Comparison of ENCODE assay signal across 7 mouse cellular contexts in the genomic region with DNA sequence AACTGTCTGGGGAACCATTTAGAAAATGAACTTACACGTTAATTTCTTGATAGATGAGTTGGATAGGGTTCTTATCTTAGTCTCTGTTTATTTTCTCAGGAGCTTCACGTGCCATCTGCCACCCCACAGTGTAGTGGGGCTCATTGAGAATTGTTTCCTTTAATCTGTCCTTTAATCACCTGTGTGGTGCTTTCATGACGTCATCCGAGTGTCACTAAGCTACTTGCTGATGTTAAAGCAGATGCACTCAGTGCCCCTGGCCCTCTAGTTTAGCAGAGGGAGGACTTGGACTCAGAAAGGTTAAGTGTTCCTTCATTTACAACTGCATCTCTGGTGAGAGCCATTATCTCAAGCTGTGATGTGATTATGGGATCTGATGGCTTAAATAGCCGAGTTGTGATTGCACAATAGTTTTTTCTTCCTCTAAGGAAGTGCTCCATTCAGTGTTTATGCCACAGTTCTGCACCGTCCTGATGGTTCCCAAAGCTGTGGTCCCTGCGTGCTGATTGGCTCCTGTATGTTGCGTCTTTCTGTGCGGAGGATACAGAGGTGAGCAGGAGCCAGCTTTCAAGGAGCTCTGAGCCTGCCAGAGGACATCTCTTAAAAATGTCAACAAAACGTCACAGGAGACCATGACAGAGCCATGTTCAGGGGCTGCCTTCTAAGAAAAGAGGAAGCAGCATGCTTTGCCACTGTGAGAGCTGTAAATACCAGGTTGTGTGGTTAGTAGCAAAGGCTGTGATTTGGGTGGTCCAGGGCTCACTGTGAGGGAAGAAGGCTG. TPM values are rescaled to one million over a fixed set of nuclear protein-coding genes. Genes with fewer than 3 reads are reported as not detected.
DNase-seq lines count a peak whose midpoint lies in the region; ATAC-seq and TF ChIP-seq lines count a peak whose summit lies in the region.

No protein-coding gene starts in this region.

- no peak for DNase-seq in thymus, adult 2 months
- no peak for DNase-seq in thymus, postnatal 25 days
- no peak for DNase-seq in embryonic facial prominence, embryonic 10.5 days (ENCODE audit: low spot score)
- no peak for DNase-seq in intestine, embryonic 14.5 days (ENCODE audit: low spot score)
- DNase-seq in midbrain, postnatal 0 days (ENCODE audit: low spot score) = peak; percentile 26
- DNase-seq in adrenal gland, adult 18-20 months (ENCODE audit: low spot score in 2 of 2) = no peak
- DNase-seq in kidney, adult 18-20 months = no peak

- 0 out of 2 replicates have a peak overlapping the region, but pooled peaks have one; percentile 19 for H3K27ac ChIP-seq in thymus, adult 2 months (ENCODE audit: control insufficient read depth, insufficient read depth, low read length)
- peak overlapping the region; percentile 70 for H3K27ac ChIP-seq in embryonic facial prominence, embryonic 10.5 days (replicated peaks)
- peak overlapping the region; percentile 11; the same call in 1 of the 2 replicates for H3K27ac ChIP-seq in intestine, embryonic 14.5 days (ENCODE audit: low read depth)
- H3K27ac ChIP-seq in midbrain, postnatal 0 days (ENCODE audit: low read depth, low read length) = no peak overlapping the region

- H3K27me3 ChIP-seq in thymus, adult 2 months (ENCODE audit: control insufficient read depth, insufficient read depth, low read length) = no peaks in the 10 kb centered on the region; the same call in 1 of the 2 replicates
- peaks cover 8% of the 10 kb centered on the region for H3K27me3 ChIP-seq in embryonic facial prominence, embryonic 10.5 days (replicated peaks; ENCODE audit: low read depth, poor library complexity, severe bottlenecking)
- no peaks in the 10 kb centered on the region for H3K27me3 ChIP-seq in intestine, embryonic 14.5 days (replicated peaks; ENCODE audit: control insufficient read depth, insufficient read depth, low read length)
- no peaks in the 10 kb centered on the region; the same call in 1 of the 2 replicates for H3K27me3 ChIP-seq in midbrain, postnatal 0 days (ENCODE audit: insufficient read depth, low read length)

- H3K36me3 ChIP-seq in thymus, adult 2 months (ENCODE audit: control insufficient read depth, insufficient read depth, low read length) = no peaks in the 10 kb centered on the region
- H3K36me3 ChIP-seq in embryonic facial prominence, embryonic 10.5 days (replicated peaks) = peaks cover 12% of the 10 kb centered on the region; the same call in 1 of the 2 replicates
- no peaks in the 10 kb centered on the region for H3K36me3 ChIP-seq in intestine, embryonic 14.5 days (ENCODE audit: control insufficient read depth, insufficient read depth, low read length)
- no peaks in the 10 kb centered on the region for H3K36me3 ChIP-seq in midbrain, postnatal 0 days (ENCODE audit: insufficient read depth, low read length)

- no peak for TF ChIP-seq POLR2A in thymus, adult 2 months (IDR thresholded peaks at IDR 0.05; ENCODE audit: control insufficient read depth, extremely low read depth, insufficient read depth, low read length, poor library complexity)

- TF ChIP-seq CTCF in thymus, adult 2 months (IDR thresholded peaks at IDR 0.05; ENCODE audit: borderline replicate concordance, control insufficient read depth, extremely low read depth, insufficient read depth, low read length, poor library complexity) = no peak
- no peak for TF ChIP-seq CTCF in midbrain, postnatal 0 days (IDR thresholded peaks at IDR 0.05)

- peaks cover 14% of the 10 kb centered on the region for H3K4me1 ChIP-seq in thymus, adult 2 months (replicated peaks; ENCODE audit: control insufficient read depth, insufficient read depth, low read length)
- peaks cover 41% of the 10 kb centered on the region for H3K4me1 ChIP-seq in embryonic facial prominence, embryonic 10.5 days
- H3K4me1 ChIP-seq in intestine, embryonic 14.5 days (replicated peaks; ENCODE audit: control insufficient read depth, insufficient read depth, low read length) = peaks cover 32% of the 10 kb centered on the region
- H3K4me1 ChIP-seq in midbrain, postnatal 0 days (ENCODE audit: insufficient read depth, low read length) = peaks cover 12% of the 10 kb centered on the region

- WGBS in thymus, adult 2 months = 43% methylated on average over 10 of the region's 10 CpGs
- 51% methylated on average over 10 of the region's 10 CpGs for WGBS in embryonic facial prominence, embryonic 10.5 days
- 30% methylated on average over 10 of the region's 10 CpGs for WGBS in intestine, embryonic 14.5 days
- WGBS in midbrain, postnatal 0 days = 28% methylated on average over 10 of the region's 10 CpGs

- ATAC-seq in intestine, embryonic 14.5 days (replicated peaks; ENCODE audit: low FRiP score, low TSS enrichment, low read depth) = no peak
- ATAC-seq in midbrain, postnatal 0 days (ENCODE audit: low FRiP score) = no peak

- peak overlapping the region; percentile 91 for H3K4me2 ChIP-seq in intestine, embryonic 14.5 days (ENCODE audit: low read length)
- peak overlapping the region; percentile 53 for H3K4me2 ChIP-seq in midbrain, postnatal 0 days (ENCODE audit: low read depth, low read length, poor library complexity, severe bottlenecking)

- no peak overlapping the region for H3K4me3 ChIP-seq in thymus, adult 2 months (ENCODE audit: control insufficient read depth, insufficient read depth, low read length)
- peak overlapping the region; percentile 94 for H3K4me3 ChIP-seq in embryonic facial prominence, embryonic 10.5 days
- H3K4me3 ChIP-seq in intestine, embryonic 14.5 days (ENCODE audit: low read depth, low read length) = 0 out of 2 replicates have a peak overlapping the region, but pooled peaks have one; percentile 8
- H3K4me3 ChIP-seq in midbrain, postnatal 0 days (ENCODE audit: low read depth, low read length) = peak overlapping the region; percentile 96; the same call in 1 of the 2 replicates

- H3K9me3 ChIP-seq in embryonic facial prominence, embryonic 10.5 days = no peaks in the 10 kb centered on the region
- H3K9me3 ChIP-seq in intestine, embryonic 14.5 days (ENCODE audit: control insufficient read depth, low read length) = no peaks in the 10 kb centered on the region
- H3K9me3 ChIP-seq in midbrain, postnatal 0 days (ENCODE audit: low read length) = no peaks in the 10 kb centered on the region

- 0 out of 2 replicates have a peak overlapping the region, but pooled peaks have one; percentile 27 for H3K9ac ChIP-seq in intestine, embryonic 14.5 days (ENCODE audit: low read length)
- H3K9ac ChIP-seq in midbrain, postnatal 0 days (replicated peaks; ENCODE audit: low read length, poor library complexity, severe bottlenecking) = peak overlapping the region; percentile 29; the same call in 1 of the 2 replicates

RNA-seq across cellular contexts. Expression of a gene that starts 3.0 kb away (rescaled TPM):
- 18.1 and 22.2 TPM in 2 replicates for polyA plus RNA-seq in thymus, adult 2 months (2012; rRNA removed)
- 16.2 and 16.9 TPM in 2 replicates for polyA plus RNA-seq in embryonic facial prominence, embryonic 10.5 days (2016; fragmentation: Nextera tagmentation; extraction: Ambion mirVana)
- 15.2 and 15.5 TPM in 2 replicates for polyA plus RNA-seq in intestine, embryonic 14.5 days (2014; fragmentation: Nextera tagmentation; extraction: Ambion mirVana)
- 44.1 and 44.8 TPM in 2 replicates for total RNA-seq in midbrain, postnatal 0 days (2014; rRNA removed)
- polyA plus RNA-seq in midbrain, postnatal 0 days (2015; fragmentation: Nextera tagmentation; extraction: Ambion mirVana) = 8.0 and 10.5 TPM in 2 replicates
- 10 to 100 TPM; 13.2 to 13.3 TPM for total RNA-seq in adrenal gland, adult 18-20 months (2021)
